Mouse (Mus musculus) limb, embryonic 10.5 days (tissue): Measurements from ENCODE around the gene Herc4. TPM values are rescaled to one million over a fixed set of nuclear protein-coding genes. Genes with fewer than 3 reads are reported as not detected.

Source experiments
- DNase-seq: peaks from one replicate; pipeline ENCODE4 v3.0.0-alpha.2; 2017; ENCODE audit warnings: low spot score
- H3K27ac ChIP-seq: fragments of 300-500 bp; sonication (generic); 2 replicates; pipeline ENCODE4 v1.5.1; 2016; ENCODE audit warnings: mild to moderate bottlenecking
- H3K27me3 ChIP-seq: fragments of 300-500 bp; sonication (generic); 2 replicates; pipeline ENCODE4 v1.6.1; 2016; ENCODE audit warnings: low read depth, mild to moderate bottlenecking; ENCODE audit not compliant: poor library complexity, severe bottlenecking
- H3K36me3 ChIP-seq: fragments of 300-500 bp; sonication (generic); 2 replicates; pipeline ENCODE4 v1.6.1; 2016; ENCODE audit warnings: mild to moderate bottlenecking, moderate library complexity
- H3K4me1 ChIP-seq: fragments of 300-500 bp; sonication (generic); 2 replicates; pipeline ENCODE4 v1.6.1; 2016
- H3K4me3 ChIP-seq: fragments of 300-500 bp; sonication (generic); 2 replicates; pipeline ENCODE4 v1.5.1; 2016; ENCODE audit warnings: mild to moderate bottlenecking, moderate library complexity
- H3K9me3 ChIP-seq: fragments of 300-500 bp; sonication (generic); replicated peaks from 2 replicates; pipeline ENCODE4 v1.6.1; 2016; ENCODE audit warnings: mild to moderate bottlenecking
- WGBS: fragments of 180-500 bp; shearing (Covaris S2); methylation state at CpG from one replicate; pipeline ENCODE4 v1.1.7; 2016; 5-methylcytosine and 5-hydroxymethylcytosine counted together
- polyA plus RNA-seq: library from polyadenylated mRNA; unstranded; fragments of >200 nt; fragmentation: Nextera tagmentation; extraction: Ambion mirVana; gene quantifications from 2 replicates; pipeline ENCODE4 v1.2.1, GENCODE M21; 2016

Herc4 gene
- polyA plus RNA-seq, 1 experiment from 2014 or later: 48.6 TPM

GRCm38 (mm10) chr10:63237206-63237605 lies 6.4 kb upstream of the Herc4 start:
- no peaks in the 10 kb centered on the region for H3K9me3 ChIP-seq
- no peak for DNase-seq
- H3K27me3 ChIP-seq: no peaks in the 10 kb centered on the region
- no peaks in the 10 kb centered on the region for H3K36me3 ChIP-seq
- no peak overlapping the region for H3K27ac ChIP-seq
- WGBS: 63% methylated on average over 2 of the region's 2 CpGs
- no peaks in the 10 kb centered on the region for H3K4me1 ChIP-seq
- H3K4me3 ChIP-seq: no peak overlapping the region

- WGBS: 80% methylated on average over 4 of the region's 4 CpGs
- H3K4me1 ChIP-seq: peaks cover 7% of the 10 kb centered on the region
- H3K36me3 ChIP-seq: no peaks in the 10 kb centered on the region
- no peaks in the 10 kb centered on the region for H3K27me3 ChIP-seq
- DNase-seq: no peak
- no peak overlapping the region for H3K4me3 ChIP-seq
- no peak overlapping the region for H3K27ac ChIP-seq
- no peaks in the 10 kb centered on the region for H3K9me3 ChIP-seq
Observed at GRCm38 (mm10) chr10:63238090-63238489, 5.5 kb upstream of the Herc4 start.

GRCm38 (mm10) chr10:63239848-63240247 lies 3.8 kb upstream of the Herc4 start:
- no peaks in the 10 kb centered on the region for H3K36me3 ChIP-seq
- no peak overlapping the region for H3K27ac ChIP-seq
- no peaks in the 10 kb centered on the region for H3K9me3 ChIP-seq
- WGBS: 87% methylated on average over 2 of the region's 2 CpGs
- no peak overlapping the region for H3K4me3 ChIP-seq
- H3K4me1 ChIP-seq: peaks cover 8% of the 10 kb centered on the region
- H3K27me3 ChIP-seq: no peaks in the 10 kb centered on the region
- no peak for DNase-seq

- WGBS: 61% methylated on average over 2 of the region's 2 CpGs
- H3K4me3 ChIP-seq: no peak overlapping the region
- H3K27me3 ChIP-seq: no peaks in the 10 kb centered on the region
- no peak overlapping the region for H3K27ac ChIP-seq
- peaks cover 8% of the 10 kb centered on the region for H3K4me1 ChIP-seq
- no peaks in the 10 kb centered on the region for H3K9me3 ChIP-seq
- no peak for DNase-seq
- peaks cover 6% of the 10 kb centered on the region for H3K36me3 ChIP-seq
Observed at GRCm38 (mm10) chr10:63240868-63241271, 2.7 kb upstream of the Herc4 start.

GRCm38 (mm10) chr10:63242798-63243435 lies 693 bp upstream of the Herc4 start:
- WGBS: 33% methylated on average over 12 of the region's 12 CpGs
- Histone ChIP-seq H3K9me3 (no peaks in the 10 kb centered on the region), H3K4me1 (peaks cover 8% of the 10 kb centered on the region), H3K4me3 (peak overlapping the region; percentile 97), H3K27ac (no peak overlapping the region), H3K36me3 (peaks cover 19% of the 10 kb centered on the region), H3K27me3 (no peaks in the 10 kb centered on the region)
- no peak for DNase-seq

- Histone ChIP-seq H3K27me3 (no peaks in the 10 kb centered on the region), H3K4me3 (peak overlapping the region; percentile 97), H3K4me1 (peaks cover 8% of the 10 kb centered on the region), H3K9me3 (no peaks in the 10 kb centered on the region), H3K27ac (peak overlapping the region; percentile 97), H3K36me3 (peaks cover 22% of the 10 kb centered on the region)
- DNase-seq: no peak
- under 1% methylated on average over 41 of the region's 41 CpGs for WGBS
Observed at GRCm38 (mm10) chr10:63244055-63244671, 553 bp downstream of the Herc4 start.

GRCm38 (mm10) chr10:63244746-63245145 lies 1.1 kb downstream of the Herc4 start:
- Histone ChIP-seq H3K36me3 (peaks cover 24% of the 10 kb centered on the region), H3K9me3 (no peaks in the 10 kb centered on the region), H3K27me3 (no peaks in the 10 kb centered on the region), H3K4me1 (peaks cover 8% of the 10 kb centered on the region), H3K4me3 (peak overlapping the region; percentile 97), H3K27ac (peak overlapping the region; percentile 97)
- 17% methylated on average over 5 of the region's 5 CpGs for WGBS
- peak; percentile 45 for DNase-seq

GRCm38 (mm10) chr10:63245846-63246245 lies 2.2 kb downstream of the Herc4 start:
- Histone ChIP-seq H3K27me3 (no peaks in the 10 kb centered on the region), H3K9me3 (no peaks in the 10 kb centered on the region), H3K4me3 (no peak overlapping the region), H3K27ac (no peak overlapping the region), H3K4me1 (peaks cover 8% of the 10 kb centered on the region), H3K36me3 (peaks cover 35% of the 10 kb centered on the region)
- no peak for DNase-seq
- WGBS: 96% methylated on average over 3 of the region's 3 CpGs

- no peak overlapping the region for H3K27ac ChIP-seq
- no peaks in the 10 kb centered on the region for H3K27me3 ChIP-seq
- 93% methylated on average over 7 of the region's 7 CpGs for WGBS
- peaks cover 46% of the 10 kb centered on the region for H3K36me3 ChIP-seq
- H3K4me3 ChIP-seq: no peak overlapping the region
- H3K9me3 ChIP-seq: no peaks in the 10 kb centered on the region
- no peak for DNase-seq
- H3K4me1 ChIP-seq: peaks cover 7% of the 10 kb centered on the region
Observed at GRCm38 (mm10) chr10:63247457-63247856, 3.8 kb downstream of the Herc4 start.

GRCm38 (mm10) chr10:63248421-63248820 lies 4.8 kb downstream of the Herc4 start:
- Histone ChIP-seq H3K27me3 (no peaks in the 10 kb centered on the region), H3K36me3 (peaks cover 54% of the 10 kb centered on the region), H3K4me3 (no peak overlapping the region), H3K27ac (no peak overlapping the region), H3K9me3 (no peaks in the 10 kb centered on the region), H3K4me1 (no peaks in the 10 kb centered on the region)
- WGBS: 95% methylated on average over 6 of the region's 6 CpGs
- DNase-seq: no peak

- Histone ChIP-seq H3K4me3 (no peak overlapping the region), H3K4me1 (no peaks in the 10 kb centered on the region), H3K9me3 (no peaks in the 10 kb centered on the region), H3K27ac (no peak overlapping the region), H3K27me3 (no peaks in the 10 kb centered on the region), H3K36me3 (peaks cover 16% of the 10 kb centered on the region)
- DNase-seq: no peak
- WGBS: 83% methylated on average over 3 of the region's 3 CpGs
Observed at GRCm38 (mm10) chr10:63258696-63259095, 15.1 kb downstream of the Herc4 start.

GRCm38 (mm10) chr10:63259340-63259739 lies 15.7 kb downstream of the Herc4 start:
- Histone ChIP-seq H3K27me3 (no peaks in the 10 kb centered on the region), H3K36me3 (peaks cover 19% of the 10 kb centered on the region), H3K4me3 (no peak overlapping the region), H3K9me3 (no peaks in the 10 kb centered on the region), H3K27ac (no peak overlapping the region), H3K4me1 (no peaks in the 10 kb centered on the region)
- no peak for DNase-seq
- 94% methylated on average over 3 of the region's 3 CpGs for WGBS

- WGBS: 93% methylated on average over 2 of the region's 2 CpGs
- H3K4me1 ChIP-seq: no peaks in the 10 kb centered on the region
- peaks cover 69% of the 10 kb centered on the region for H3K36me3 ChIP-seq
- no peak overlapping the region for H3K27ac ChIP-seq
- no peaks in the 10 kb centered on the region for H3K9me3 ChIP-seq
- no peak overlapping the region for H3K4me3 ChIP-seq
- DNase-seq: no peak
- H3K27me3 ChIP-seq: no peaks in the 10 kb centered on the region
Observed at GRCm38 (mm10) chr10:63267941-63268340, 24.3 kb downstream of the Herc4 start.
